Mouse (Mus musculus): ENCODE measurements at regions not wholly inside any gene's neighbourhood (a gene's known extent, or its start where the extent isn't known, plus 50 kb on each side); places are given as distances from the start of the nearest gene placed in this dataset.

DNA sequence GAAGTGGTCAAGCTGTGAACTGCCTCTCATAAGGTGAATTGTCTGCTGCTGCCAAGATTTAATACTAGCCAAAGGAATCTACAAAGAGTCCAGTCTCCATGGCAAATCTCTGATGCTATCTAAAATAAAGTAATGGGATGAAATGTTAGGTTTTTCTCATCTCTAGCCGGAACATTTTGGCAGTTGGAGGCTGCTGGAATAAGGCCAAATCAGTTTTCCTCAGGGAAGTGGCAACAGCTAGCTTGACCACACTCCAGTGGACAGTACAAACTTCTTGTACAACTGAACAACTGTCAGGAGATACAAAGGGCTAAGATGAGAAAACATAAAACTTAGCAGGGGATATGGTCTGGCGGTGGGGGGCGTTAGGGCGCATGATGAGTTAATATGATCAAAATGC is 234.3 kb upstream of the Adamts16 start:
- TF ChIP-seq POLR2A (IDR thresholded peaks at IDR 0.05; ENCODE audit: low read depth, low read length), result no peak
- no peak for TF ChIP-seq CTCF (IDR thresholded peaks at IDR 0.05; ENCODE audit: extremely low read depth, insufficient read length, insufficient replicate concordance, low read depth, low read length)

All from small intestine, adult 2 months (tissue).